In the genomic region with DNA sequence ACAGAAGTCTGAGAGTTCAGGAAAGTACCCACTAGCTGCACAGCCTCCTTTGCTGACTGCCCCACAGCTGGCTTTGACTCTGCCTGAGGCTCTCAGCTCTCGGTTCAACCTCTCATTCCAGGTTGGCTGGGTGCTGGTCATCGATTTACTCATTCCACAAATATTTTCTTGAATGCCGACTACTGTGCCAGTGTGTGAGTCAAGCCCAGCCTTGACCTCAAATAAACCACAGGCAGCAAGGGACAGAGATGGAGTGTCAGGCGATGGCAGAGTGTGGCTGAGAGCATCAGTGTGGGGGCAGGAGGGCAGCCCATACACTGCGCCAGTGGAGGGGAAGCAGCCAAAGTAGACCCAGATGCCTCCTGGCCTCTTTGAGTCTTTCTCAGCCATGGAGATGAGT, we compare ENCODE assay signal across 8 mouse cellular contexts.
A peak's percentile ranks its signal among the peaks of the same experiment; 100 is the strongest.
DNase-seq lines count a peak whose midpoint lies in the region; ATAC-seq and TF ChIP-seq lines count a peak whose summit lies in the region.

No protein-coding gene starts in this region.

- H3K27me3 ChIP-seq in heart, adult 2 months (ENCODE audit: control insufficient read depth, insufficient read depth, low read length) = no peaks in the 10 kb centered on the region
- no peaks in the 10 kb centered on the region for H3K27me3 ChIP-seq in kidney, embryonic 16.5 days (ENCODE audit: insufficient read depth, low read length)
- no peaks in the 10 kb centered on the region for H3K27me3 ChIP-seq in forebrain, embryonic 12.5 days

- H3K79me2 ChIP-seq in heart, adult 2 months (replicated peaks; ENCODE audit: control insufficient read depth, insufficient read depth, low read length) = no peaks in the 10 kb centered on the region

- 50% methylated on average over 5 of the region's 5 CpGs for WGBS in heart, adult 2 months
- WGBS in kidney, embryonic 16.5 days = 63% methylated on average over 5 of the region's 5 CpGs
- 80% methylated on average over 5 of the region's 5 CpGs for WGBS in forebrain, embryonic 12.5 days

- H3K9ac ChIP-seq in heart, adult 2 months (ENCODE audit: low read depth, low read length) = no peak overlapping the region
- H3K9ac ChIP-seq in kidney, embryonic 16.5 days (replicated peaks; ENCODE audit: low read length) = no peak overlapping the region
- H3K9ac ChIP-seq in forebrain, embryonic 12.5 days = no peak overlapping the region

- no peak overlapping the region for H3K4me2 ChIP-seq in kidney, embryonic 16.5 days (replicated peaks; ENCODE audit: low read depth, low read length)
- no peak overlapping the region for H3K4me2 ChIP-seq in forebrain, embryonic 12.5 days

- H3K9me3 ChIP-seq in kidney, embryonic 16.5 days (ENCODE audit: low read length) = no peaks in the 10 kb centered on the region
- H3K9me3 ChIP-seq in forebrain, embryonic 12.5 days = no peaks in the 10 kb centered on the region

- intact Hi-C loops in heart, adult 2 months (cut with DNase I) = no loop called here
- intact Hi-C loops in heart, postnatal 36 days (cut with DNase I) = no loop called here

- ATAC-seq in kidney, embryonic 16.5 days (ENCODE audit: low FRiP score, low TSS enrichment) = no peak
- ATAC-seq in forebrain, embryonic 12.5 days (ENCODE audit: low FRiP score) = no peak

- TF ChIP-seq CTCF in heart, adult 2 months (IDR thresholded peaks at IDR 0.05) = no peak

- TF ChIP-seq POLR2A in heart, adult 2 months (IDR thresholded peaks at IDR 0.05; ENCODE audit: insufficient read depth, low read depth, low read length) = no peak

- H3K4me1 ChIP-seq in heart, adult 2 months (ENCODE audit: control insufficient read depth, insufficient read depth, low read length) = no peaks in the 10 kb centered on the region
- peaks cover 10% of the 10 kb centered on the region; the same call in 1 of the 2 replicates for H3K4me1 ChIP-seq in kidney, embryonic 16.5 days (ENCODE audit: insufficient read depth, low read length)
- no peaks in the 10 kb centered on the region for H3K4me1 ChIP-seq in forebrain, embryonic 12.5 days

- H3K4me3 ChIP-seq in heart, adult 2 months = no peak overlapping the region
- no peak overlapping the region for H3K4me3 ChIP-seq in kidney, embryonic 16.5 days (ENCODE audit: low read length)
- no peak overlapping the region for H3K4me3 ChIP-seq in forebrain, embryonic 12.5 days (replicated peaks)

- peak in 1 of 2 experiments; percentile 32 for DNase-seq in heart, adult 2 months
- no peak for DNase-seq in heart, postnatal 36 days
- peak; percentile 82 to 83 for DNase-seq in adrenal gland, postnatal 36 days
- DNase-seq in lung, postnatal 36 days = peak; percentile 76
- DNase-seq in thymus, postnatal 25 days = no peak
- no peak for DNase-seq in cerebellum, postnatal 14 days

- H3K27ac ChIP-seq in heart, adult 2 months = peak overlapping the region; percentile 36
- H3K27ac ChIP-seq in kidney, embryonic 16.5 days (ENCODE audit: low read length) = 0 out of 2 replicates have a peak overlapping the region, but pooled peaks have one; percentile 16
- no peak overlapping the region for H3K27ac ChIP-seq in forebrain, embryonic 12.5 days

- peak; percentile 63; the same call in 1 of the 2 replicates for TF ChIP-seq EP300 in heart, adult 2 months (IDR thresholded peaks at IDR 0.05; ENCODE audit: insufficient read depth, low read depth, low read length)

- no peaks in the 10 kb centered on the region for H3K36me3 ChIP-seq in heart, adult 2 months (ENCODE audit: control insufficient read depth, insufficient read depth, low read length)
- no peaks in the 10 kb centered on the region for H3K36me3 ChIP-seq in kidney, embryonic 16.5 days (ENCODE audit: insufficient read depth, low read length)
- no peaks in the 10 kb centered on the region for H3K36me3 ChIP-seq in forebrain, embryonic 12.5 days (replicated peaks)

Comparison
In these comparisons a context has a peak if more than half of its experiments do, and no peak if none do; other contexts are left out.
1. DNase-seq: peak in adrenal gland, postnatal 36 days (2 of 2) and lung, postnatal 36 days (single experiment); none in heart, postnatal 36 days (0 of 2), thymus, postnatal 25 days (single experiment) and cerebellum, postnatal 14 days (0 of 2).